Mouse (Mus musculus) heart, postnatal 0 days (tissue): Measurements from ENCODE around the gene Gpr153. TPM values are rescaled to one million over a fixed set of nuclear protein-coding genes. Genes with fewer than 3 reads are reported as not detected.

ENCODE experiments used
- ATAC-seq: fragments of 200-750 bp; cut with Nextera tagmentation; 2 replicates; pipeline ENCODE4 v1.8.0; 2017; ENCODE audit warnings: low read depth, moderate number of reproducible peaks, moderate library complexity; ENCODE audit not compliant: insufficient read depth
- DNase-seq: peaks from one replicate; pipeline ENCODE4 v3.0.0-alpha.2; 2016; ENCODE audit warnings: low spot score
- H3K27ac ChIP-seq: fragments of 300-500 bp; sonication (generic); 2 replicates; pipeline ENCODE4 v1.5.1; 2014; ENCODE audit warnings: low read depth, mild to moderate bottlenecking
- H3K27me3 ChIP-seq: fragments of 300-500 bp; sonication (generic); 2 replicates; pipeline ENCODE4 v1.6.1; 2014; ENCODE audit warnings: low read length, mixed read lengths; ENCODE audit not compliant: control insufficient read depth, insufficient read depth
- H3K36me3 ChIP-seq: fragments of 300-500 bp; sonication (generic); replicated peaks from 2 replicates; pipeline ENCODE4 v1.6.1; 2014; ENCODE audit warnings: low read length, mixed read lengths; ENCODE audit not compliant: control insufficient read depth, insufficient read depth
- H3K4me1 ChIP-seq: fragments of 300-500 bp; sonication (generic); 2 replicates; pipeline ENCODE4 v1.6.1; 2014; ENCODE audit warnings: antibody characterized with exemption; ENCODE audit not compliant: control insufficient read depth, insufficient read depth
- H3K4me2 ChIP-seq: fragments of 300-500 bp; sonication (generic); 2 replicates; pipeline ENCODE4 v1.6.1; 2014; ENCODE audit warnings: low read depth, mild to moderate bottlenecking, low read length, moderate library complexity
- H3K4me3 ChIP-seq: fragments of 300-500 bp; sonication (generic); 2 replicates; pipeline ENCODE4 v1.5.1; 2014; ENCODE audit warnings: low read depth, low read length
- H3K9ac ChIP-seq: fragments of 300-500 bp; sonication (generic); replicated peaks from 2 replicates; pipeline ENCODE4 v1.6.1; 2014; ENCODE audit warnings: low read depth, low read length, mixed read lengths
- H3K9me3 ChIP-seq: fragments of 300-500 bp; sonication (generic); replicated peaks from 2 replicates; pipeline ENCODE4 v1.6.1; 2016; ENCODE audit warnings: low read length; ENCODE audit not compliant: control insufficient read depth
- CTCF ChIP-seq: IDR thresholded peaks from 2 replicates; pipeline ENCODE4 v1.5.1; 2016; ENCODE audit warnings: antibody characterized with exemption, control low read depth, low read depth
- EP300 ChIP-seq: IDR thresholded peaks from 2 replicates; pipeline ENCODE4 v1.6.1; 2016; ENCODE audit warnings: antibody characterized with exemption, low read depth
- WGBS: fragments of 180-500 bp; shearing (Covaris S2); extraction: QIAGEN DNeasy Blood & Tissue Kit; methylation state at CpG from one replicate; pipeline ENCODE4 v1.1.7; 2014; 5-methylcytosine and 5-hydroxymethylcytosine counted together
- polyA plus RNA-seq: library from polyadenylated mRNA; unstranded; fragments of >200 nt; fragmentation: Nextera tagmentation; extraction: Ambion mirVana; gene quantifications from 2 replicates; pipeline ENCODE4 v1.2.1, GENCODE M21; 2015
- total RNA-seq: library from RNA; depleted of rRNA; stranded (reverse); fragments of >200 nt; gene quantifications from 2 replicates; pipeline ENCODE4 v1.2.3, GENCODE M21; 2014; ENCODE audit warnings: low replicate concordance

Gene Gpr153
- total and polyA plus RNA-seq, 2 experiments from 2014 or later: 5.0 to 50.8 TPM

- Histone ChIP-seq H3K4me3 (no peak overlapping the region), H3K9ac (no peak overlapping the region), H3K4me1 (peaks cover 32% of the 10 kb centered on the region), H3K36me3 (no peaks in the 10 kb centered on the region), H3K4me2 (no peak overlapping the region), H3K27me3 (peaks cover 11% of the 10 kb centered on the region), H3K9me3 (no peaks in the 10 kb centered on the region), H3K27ac (no peak overlapping the region)
- TF ChIP-seq EP300 (no peak), CTCF (peak; percentile 61)
- 57% methylated on average over 10 of the region's 10 CpGs for WGBS
- ATAC-seq: no peak
- no peak for DNase-seq
Measured at GRCm38 (mm10) chr4:152276389-152277347, 2.6 kb downstream of the Gpr153 start.

GRCm38 (mm10) chr4:152277916-152278315 is 3.9 kb downstream of the Gpr153 start:
- DNase-seq (no peak), ATAC-seq (no peak)
- H3K4me1 ChIP-seq: peaks cover 19% of the 10 kb centered on the region
- no peak overlapping the region for H3K4me3 ChIP-seq
- 83% methylated on average over 2 of the region's 2 CpGs for WGBS
- TF ChIP-seq EP300: no peak
- no peak for TF ChIP-seq CTCF
- H3K27me3 ChIP-seq: peaks cover 24% of the 10 kb centered on the region
- no peak overlapping the region for H3K9ac ChIP-seq
- H3K36me3 ChIP-seq: no peaks in the 10 kb centered on the region
- no peaks in the 10 kb centered on the region for H3K9me3 ChIP-seq
- H3K27ac ChIP-seq: no peak overlapping the region
- no peak overlapping the region for H3K4me2 ChIP-seq

GRCm38 (mm10) chr4:152278986-152279385 is 5.0 kb downstream of the Gpr153 start:
- no peak overlapping the region for H3K9ac ChIP-seq
- peaks cover 33% of the 10 kb centered on the region for H3K27me3 ChIP-seq
- no peaks in the 10 kb centered on the region for H3K9me3 ChIP-seq
- WGBS: 92% methylated on average over 23 of the region's 23 CpGs
- no peak overlapping the region for H3K4me3 ChIP-seq
- no peak overlapping the region for H3K4me2 ChIP-seq
- TF ChIP-seq EP300 (no peak), CTCF (no peak)
- H3K27ac ChIP-seq: no peak overlapping the region
- ATAC-seq (no peak), DNase-seq (no peak)
- peaks cover 9% of the 10 kb centered on the region; the same call in 1 of the 2 replicates for H3K4me1 ChIP-seq
- no peaks in the 10 kb centered on the region for H3K36me3 ChIP-seq

DNA sequence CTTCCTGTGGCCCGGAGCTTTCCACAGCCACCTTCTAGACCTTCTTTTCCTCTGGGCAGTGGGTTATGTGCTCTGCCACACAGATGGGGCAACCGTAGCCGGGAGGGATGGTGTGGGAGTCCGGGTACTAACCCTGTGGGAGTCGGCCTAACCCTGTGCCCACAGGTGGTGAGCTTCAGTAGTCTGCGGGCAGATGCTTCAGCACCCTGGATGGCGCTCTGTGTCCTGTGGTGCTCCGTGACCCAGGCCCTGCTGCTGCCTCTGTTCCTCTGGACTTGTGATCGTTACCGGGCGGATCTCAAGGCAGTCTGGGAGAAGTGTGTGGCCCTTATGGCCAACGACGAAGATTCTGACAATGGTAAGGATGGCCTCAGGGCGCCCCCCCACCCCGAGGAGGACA is 7.6 kb downstream of the Gpr153 start:
- no peaks in the 10 kb centered on the region for H3K36me3 ChIP-seq
- H3K9ac ChIP-seq: no peak overlapping the region
- ATAC-seq (no peak), DNase-seq (no peak)
- no peak overlapping the region for H3K4me3 ChIP-seq
- no peaks in the 10 kb centered on the region for H3K9me3 ChIP-seq
- no peaks in the 10 kb centered on the region for H3K4me1 ChIP-seq
- TF ChIP-seq EP300 (no peak), CTCF (no peak)
- WGBS: 64% methylated on average over 15 of the region's 15 CpGs
- H3K27me3 ChIP-seq: peaks cover 46% of the 10 kb centered on the region
- H3K27ac ChIP-seq: no peak overlapping the region
- no peak overlapping the region for H3K4me2 ChIP-seq

GRCm38 (mm10) chr4:152282721-152283120 is 8.7 kb downstream of the Gpr153 start:
- Histone ChIP-seq H3K4me3 (peak overlapping the region; percentile 8; the same call in 1 of the 2 replicates), H3K9me3 (no peaks in the 10 kb centered on the region), H3K27ac (no peak overlapping the region), H3K27me3 (peaks cover 57% of the 10 kb centered on the region), H3K4me1 (no peaks in the 10 kb centered on the region), H3K4me2 (peak overlapping the region; percentile 44), H3K36me3 (no peaks in the 10 kb centered on the region), H3K9ac (no peak overlapping the region)
- TF ChIP-seq EP300: no peak
- no peak for TF ChIP-seq CTCF
- WGBS: 18% methylated on average over 34 of the region's 34 CpGs
- DNase-seq (no peak), ATAC-seq (peak; percentile 0; the same call in 1 of the 2 replicates)
